Mouse (Mus musculus): ENCODE measurements at regions not wholly inside any gene's neighbourhood (a gene's known extent, or its start where the extent isn't known, plus 50 kb on each side); places are given as distances from the start of the nearest gene placed in this dataset.

- Histone ChIP-seq H3K27me3 (ENCODE audit: insufficient read depth, low read length) (no peaks in the 10 kb centered on the region), H3K9me3 (ENCODE audit: low read depth, low read length) (no peaks in the 10 kb centered on the region), H3K9ac (no peak overlapping the region), H3K4me3 (ENCODE audit: low read depth, low read length) (no peak overlapping the region), H3K4me2 (no peak overlapping the region), H3K27ac (ENCODE audit: low read depth) (no peak overlapping the region), H3K36me3 (ENCODE audit: insufficient read depth) (no peaks in the 10 kb centered on the region), H3K4me1 (ENCODE audit: insufficient read depth) (no peaks in the 10 kb centered on the region)
- peak; percentile 30; the same call in 1 of the 2 replicates for TF ChIP-seq CTCF (IDR thresholded peaks at IDR 0.05; ENCODE audit: low read depth)
- 30% methylated on average over 4 of the region's 4 CpGs for WGBS
- ATAC-seq (ENCODE audit: insufficient read depth) (peak; percentile 95), DNase-seq (peak; percentile 64)
Observed at GRCm38 (mm10) chr11:19595107-19595506, 329.1 kb upstream of the Spred2 start.

- ATAC-seq (ENCODE audit: insufficient read depth): no peak
- H3K9ac ChIP-seq: no peak overlapping the region
- no peak overlapping the region for H3K4me2 ChIP-seq
- no peak overlapping the region for H3K27ac ChIP-seq (ENCODE audit: low read depth)
- no peak overlapping the region for H3K4me3 ChIP-seq (ENCODE audit: low read depth, low read length)
- no peaks in the 10 kb centered on the region for H3K36me3 ChIP-seq (ENCODE audit: insufficient read depth)
- TF ChIP-seq CTCF (IDR thresholded peaks at IDR 0.05; ENCODE audit: low read depth): no peak
- no peaks in the 10 kb centered on the region for H3K9me3 ChIP-seq (ENCODE audit: low read depth, low read length)
- H3K4me1 ChIP-seq (ENCODE audit: insufficient read depth): no peaks in the 10 kb centered on the region; the same call in 1 of the 2 replicates
- H3K27me3 ChIP-seq (ENCODE audit: insufficient read depth, low read length): no peaks in the 10 kb centered on the region
- no peak for DNase-seq
Observed at GRCm38 (mm10) chr11:19596336-19596735, 327.8 kb upstream of the Spred2 start.

- H3K9ac ChIP-seq: no peak overlapping the region
- H3K27me3 ChIP-seq (ENCODE audit: insufficient read depth, low read length): no peaks in the 10 kb centered on the region
- peaks cover 6% of the 10 kb centered on the region; the same call in 1 of the 2 replicates for H3K4me1 ChIP-seq (ENCODE audit: insufficient read depth)
- ATAC-seq (ENCODE audit: insufficient read depth) (no peak), DNase-seq (no peak)
- no peak overlapping the region for H3K27ac ChIP-seq (ENCODE audit: low read depth)
- no peak overlapping the region for H3K4me3 ChIP-seq (ENCODE audit: low read depth, low read length)
- H3K9me3 ChIP-seq (ENCODE audit: low read depth, low read length): no peaks in the 10 kb centered on the region
- H3K36me3 ChIP-seq (ENCODE audit: insufficient read depth): no peaks in the 10 kb centered on the region
- WGBS: 81% methylated on average over 9 of the region's 9 CpGs
- no peak for TF ChIP-seq CTCF (IDR thresholded peaks at IDR 0.05; ENCODE audit: low read depth)
- H3K4me2 ChIP-seq: no peak overlapping the region
Observed at GRCm38 (mm10) chr11:19599433-19599832, 324.7 kb upstream of the Spred2 start.

GRCm38 (mm10) chr11:19601216-19601938 is 322.8 kb upstream of the Spred2 start:
- WGBS: 44% methylated on average over 15 of the region's 15 CpGs
- peak; percentile 55; the same call in 1 of the 2 replicates for ATAC-seq (ENCODE audit: insufficient read depth)

DNA sequence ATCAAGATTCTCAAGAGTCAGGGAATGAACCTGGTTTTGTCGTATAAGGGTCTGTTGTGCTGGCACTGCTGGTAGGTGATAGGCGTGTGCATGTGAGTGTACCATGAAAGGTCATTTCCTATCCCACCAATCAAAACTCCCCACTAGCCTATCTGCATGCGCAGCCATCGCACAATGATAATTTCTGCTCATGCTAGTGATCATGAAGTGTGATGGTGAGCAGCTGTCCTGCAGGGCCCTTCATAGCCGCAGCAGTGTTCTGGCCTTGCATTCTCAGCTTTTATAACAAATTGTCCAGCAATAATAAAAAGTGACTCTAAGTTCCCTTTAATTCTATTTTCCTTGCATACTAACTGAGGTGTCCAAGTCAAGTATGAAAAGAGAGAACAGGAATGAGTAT is 321.7 kb upstream of the Spred2 start:
- no peak for TF ChIP-seq CTCF (IDR thresholded peaks at IDR 0.05; ENCODE audit: low read depth)
- H3K27me3 ChIP-seq (ENCODE audit: insufficient read depth, low read length): no peaks in the 10 kb centered on the region
- no peaks in the 10 kb centered on the region for H3K9me3 ChIP-seq (ENCODE audit: low read depth, low read length)
- no peak overlapping the region for H3K27ac ChIP-seq (ENCODE audit: low read depth)
- H3K4me3 ChIP-seq (ENCODE audit: low read depth, low read length): no peak overlapping the region
- no peak overlapping the region for H3K4me2 ChIP-seq
- no peaks in the 10 kb centered on the region for H3K36me3 ChIP-seq (ENCODE audit: insufficient read depth)
- H3K9ac ChIP-seq: no peak overlapping the region
- DNase-seq (no peak), ATAC-seq (ENCODE audit: insufficient read depth) (no peak)
- H3K4me1 ChIP-seq (ENCODE audit: insufficient read depth): peaks cover 6% of the 10 kb centered on the region; the same call in 1 of the 2 replicates
- 57% methylated on average over 5 of the region's 5 CpGs for WGBS

More at GRCm38 (mm10) chr11:19601216-19601938, 322.8 kb upstream of the Spred2 start:
- no peak for TF ChIP-seq CTCF (IDR thresholded peaks at IDR 0.05; ENCODE audit: low read depth)
- H3K27me3 ChIP-seq (ENCODE audit: insufficient read depth, low read length): no peaks in the 10 kb centered on the region
- H3K4me1 ChIP-seq (ENCODE audit: insufficient read depth): peaks cover 6% of the 10 kb centered on the region; the same call in 1 of the 2 replicates
- H3K27ac ChIP-seq (ENCODE audit: low read depth): peak overlapping the region; percentile 48; the same call in 1 of the 2 replicates
- no peak overlapping the region for H3K4me3 ChIP-seq (ENCODE audit: low read depth, low read length)
- H3K36me3 ChIP-seq (ENCODE audit: insufficient read depth): no peaks in the 10 kb centered on the region
- peak; percentile 83 for DNase-seq
- H3K9ac ChIP-seq: no peak overlapping the region
- H3K9me3 ChIP-seq (ENCODE audit: low read depth, low read length): no peaks in the 10 kb centered on the region
- no peak overlapping the region for H3K4me2 ChIP-seq

DNA sequence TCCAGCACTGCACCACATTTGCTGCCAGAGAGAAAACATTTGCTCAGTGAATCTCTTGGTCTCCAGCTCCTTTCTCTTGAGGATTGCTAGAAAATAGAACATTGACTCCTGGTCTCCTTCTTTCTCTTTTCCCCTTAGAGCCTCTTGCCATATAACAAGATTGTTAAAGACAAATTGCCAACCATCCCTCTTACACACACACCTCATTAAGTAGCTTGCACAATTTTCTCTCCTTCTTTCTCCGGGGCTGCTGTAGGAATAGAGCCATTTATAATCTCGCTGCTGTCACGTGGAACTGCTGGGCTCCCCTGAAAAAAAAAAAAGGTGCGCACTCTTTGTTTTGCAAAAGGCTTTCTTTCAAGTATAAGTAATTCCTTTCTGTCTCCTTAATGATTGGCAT is 318.6 kb upstream of the Spred2 start:
- ATAC-seq (ENCODE audit: insufficient read depth): no peak
- Histone ChIP-seq H3K4me3 (ENCODE audit: low read depth, low read length) (no peak overlapping the region), H3K9ac (no peak overlapping the region), H3K4me1 (ENCODE audit: insufficient read depth) (peaks cover 6% of the 10 kb centered on the region; the same call in 1 of the 2 replicates), H3K27ac (ENCODE audit: low read depth) (no peak overlapping the region), H3K27me3 (ENCODE audit: insufficient read depth, low read length) (no peaks in the 10 kb centered on the region), H3K4me2 (no peak overlapping the region), H3K36me3 (ENCODE audit: insufficient read depth) (no peaks in the 10 kb centered on the region), H3K9me3 (ENCODE audit: low read depth, low read length) (no peaks in the 10 kb centered on the region)
- WGBS: 45% methylated on average over 4 of the region's 4 CpGs
- DNase-seq: no peak
- TF ChIP-seq CTCF (IDR thresholded peaks at IDR 0.05; ENCODE audit: low read depth): no peak

GRCm38 (mm10) chr11:19606943-19607342 is 317.2 kb upstream of the Spred2 start:
- no peak for TF ChIP-seq CTCF (IDR thresholded peaks at IDR 0.05; ENCODE audit: low read depth)
- no peak overlapping the region for H3K27ac ChIP-seq (ENCODE audit: low read depth)
- 95% methylated on average over 8 of the region's 8 CpGs for WGBS
- no peak overlapping the region for H3K9ac ChIP-seq
- DNase-seq (no peak), ATAC-seq (ENCODE audit: insufficient read depth) (no peak)
- H3K4me2 ChIP-seq: no peak overlapping the region
- H3K4me1 ChIP-seq (ENCODE audit: insufficient read depth): peaks cover 3% of the 10 kb centered on the region; the same call in 1 of the 2 replicates
- no peak overlapping the region for H3K4me3 ChIP-seq (ENCODE audit: low read depth, low read length)
- H3K36me3 ChIP-seq (ENCODE audit: insufficient read depth): no peaks in the 10 kb centered on the region
- no peaks in the 10 kb centered on the region for H3K9me3 ChIP-seq (ENCODE audit: low read depth, low read length)
- no peaks in the 10 kb centered on the region for H3K27me3 ChIP-seq (ENCODE audit: insufficient read depth, low read length)
